Mouse (Mus musculus) C2C12 (cell line): ENCODE data around the gene H2-Ke6.

Experiments
- CTCF ChIP-seq: IDR thresholded peaks from one replicate; pipeline ENCODE4 v1.5.1; 2011; ENCODE audit not compliant: control insufficient read depth, insufficient read depth, insufficient read length
- USF1 ChIP-seq: IDR thresholded peaks from one replicate; pipeline ENCODE4 v1.6.1; 2011; ENCODE audit warnings: low read depth, mild to moderate bottlenecking, control low read depth, moderate library complexity

- TF ChIP-seq CTCF (no peak), USF1 (no peak)
Observed at GRCm38 (mm10) chr17:33979512-33980050, 48.3 kb downstream of the H2-Ke6 start.
